Mouse (Mus musculus): ENCODE results near the gene Gm10354.
"Not testable (repeated sequence)": the region's sequence is repeated elsewhere in the genome, so short reads cannot be mapped to it uniquely, and the experiment has no call there.

The Gm10354 gene

DNA sequence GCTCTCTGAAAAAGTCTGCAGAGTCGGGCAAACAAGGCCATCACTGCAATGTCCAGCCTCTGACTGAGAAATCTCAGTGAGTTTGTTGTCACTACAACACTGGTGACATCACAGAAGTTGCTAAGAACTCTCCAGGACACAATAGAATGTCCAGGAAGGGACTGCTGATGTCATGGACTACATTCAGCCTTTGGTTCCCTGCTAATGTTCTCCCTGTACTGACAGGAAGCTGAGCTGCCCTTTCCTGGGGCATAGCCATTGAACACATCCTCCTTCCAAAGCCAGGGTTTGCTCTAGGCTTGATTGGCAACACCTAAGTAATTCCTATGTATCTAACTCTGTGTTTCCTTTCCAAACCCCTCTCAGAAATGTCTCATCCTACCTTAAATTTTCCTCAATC, at the start of gene Gm10354:
Gene Gm10354, minus strand, starts transcription at position 101 of the 400 bp plus-strand sequence.
- in situ Hi-C loops (cut with MboI, MseI): loop anchor here (5.0 to 10.0 kb wide), 2 partner anchors 53 to 1756 kb away; partner anchors contain the start of gene Gm17019

DNA sequence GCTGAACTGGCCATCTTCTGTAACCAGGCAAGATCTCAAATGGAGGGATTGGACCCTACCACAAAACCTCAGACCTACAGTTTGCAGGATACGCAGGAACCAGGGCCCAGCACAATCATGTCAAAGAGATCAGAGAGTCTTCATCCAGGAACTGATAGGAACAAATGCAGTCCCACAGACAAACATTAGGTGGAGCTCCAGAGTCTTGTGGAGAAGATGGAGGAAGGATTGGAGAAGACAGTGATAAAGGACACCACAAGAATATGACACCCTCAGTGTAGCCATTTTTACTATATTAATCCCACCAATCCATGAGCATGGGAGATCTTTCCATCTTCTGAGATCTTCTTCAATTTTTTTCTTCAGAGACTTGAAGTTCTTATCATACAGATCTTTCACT, 45.6 kb upstream of the Gm10354 start:
- in situ Hi-C loops (cut with MboI, MseI): loop anchor here (5.0 kb wide), 1 partner anchor 448 kb away; no protein-coding TSS in a partner anchor

GRCm38 (mm10) chr5:15020067-15020466, 41.3 kb upstream of the Gm10354 start:
- in situ Hi-C loops (cut with MboI, MseI): loop anchor here (5.0 kb wide), 1 partner anchor 452 kb away; no protein-coding TSS in a partner anchor

GRCm38 (mm10) chr5:15010639-15011582, 32.2 kb upstream of the Gm10354 start:
- in situ Hi-C loops (cut with MboI, MseI): loop anchor here (5.0 kb wide), 2 partner anchors 586 to 626 kb away; no protein-coding TSS in a partner anchor

GRCm38 (mm10) chr5:15006907-15007306, 28.2 kb upstream of the Gm10354 start:
- in situ Hi-C loops (cut with MboI, MseI): loop anchor here (5.0 kb wide), 1 partner anchor 55 kb away; no protein-coding TSS in a partner anchor

- in situ Hi-C loops (cut with MboI, MseI): loop anchor here (5.0 kb wide), 1 partner anchor 54 kb away; no protein-coding TSS in a partner anchor
These were observed 27.6 kb upstream of the Gm10354 start for GRCm38 (mm10) chr5:15006288-15006687.

DNA sequence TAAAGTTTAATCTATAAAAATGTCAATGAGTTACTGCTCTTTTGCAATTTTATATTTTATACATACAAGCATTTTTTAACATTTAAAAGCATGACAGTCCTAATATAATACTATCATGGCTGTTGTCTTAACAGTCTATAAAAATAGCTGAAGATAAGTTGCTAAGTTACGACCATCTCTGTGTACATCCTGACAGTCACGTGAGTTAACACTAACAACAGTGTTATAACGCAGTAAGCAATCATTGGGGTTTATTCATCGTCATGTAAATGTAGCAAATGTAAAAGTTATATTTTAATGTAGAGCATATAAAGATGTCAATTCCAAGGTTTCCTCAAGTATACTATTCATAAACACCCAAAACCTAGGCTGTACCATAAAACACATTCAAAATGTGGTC, 26.8 kb upstream of the Gm10354 start:
- in situ Hi-C loops (cut with MboI, MseI): loop anchor here (5.0 kb wide), 1 partner anchor 53 kb away; no protein-coding TSS in a partner anchor

DNA sequence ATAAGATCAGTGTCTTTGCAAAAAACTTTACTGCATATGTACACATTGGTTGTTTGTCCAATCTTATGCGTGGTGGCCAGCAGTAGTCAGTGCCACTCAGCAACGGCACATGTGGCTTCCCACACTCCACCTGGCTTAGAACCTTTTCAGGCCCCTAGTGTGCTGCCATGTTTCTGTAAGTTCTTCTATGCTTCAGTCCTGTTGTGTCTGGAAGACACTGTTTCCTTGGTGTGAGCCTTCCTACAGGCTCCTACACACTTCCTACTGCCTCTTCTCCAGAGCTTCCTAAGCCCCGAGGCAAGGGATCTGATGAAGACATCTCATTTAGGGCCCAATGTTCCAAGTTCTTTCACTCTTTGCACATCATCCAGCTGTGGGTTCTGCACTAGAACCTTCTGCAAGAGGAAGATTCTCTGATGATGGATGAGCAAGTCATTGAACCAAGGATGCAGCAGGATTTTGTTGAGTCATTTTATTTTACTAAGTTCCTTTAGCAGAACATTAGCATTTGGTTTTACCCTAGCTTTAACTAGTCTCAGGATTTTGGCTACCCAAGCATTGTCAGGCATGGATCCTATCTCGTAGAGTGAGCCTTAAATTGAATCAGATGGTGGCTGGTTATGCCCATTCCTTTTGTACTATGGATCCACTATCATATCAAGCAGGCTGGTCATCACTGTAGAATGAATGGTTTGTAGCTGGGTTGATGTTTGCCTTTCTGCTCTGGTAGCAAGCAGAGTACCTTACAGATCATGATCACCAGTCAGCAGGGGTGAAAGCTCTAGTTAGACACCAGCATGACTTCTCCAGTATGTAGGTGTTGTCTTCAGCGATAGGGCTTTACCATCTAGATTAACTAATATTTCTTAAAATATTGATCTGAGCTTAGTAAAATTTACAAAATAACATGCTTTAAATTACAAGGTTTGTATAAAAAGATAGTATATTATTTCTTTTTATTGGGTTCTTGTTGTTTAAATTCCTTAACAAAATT, 26.1 kb upstream of the Gm10354 start:
- in situ Hi-C loops (cut with MboI, MseI): loop anchor here (5.0 kb wide), 1 partner anchor 53 kb away; no protein-coding TSS in a partner anchor

DNA sequence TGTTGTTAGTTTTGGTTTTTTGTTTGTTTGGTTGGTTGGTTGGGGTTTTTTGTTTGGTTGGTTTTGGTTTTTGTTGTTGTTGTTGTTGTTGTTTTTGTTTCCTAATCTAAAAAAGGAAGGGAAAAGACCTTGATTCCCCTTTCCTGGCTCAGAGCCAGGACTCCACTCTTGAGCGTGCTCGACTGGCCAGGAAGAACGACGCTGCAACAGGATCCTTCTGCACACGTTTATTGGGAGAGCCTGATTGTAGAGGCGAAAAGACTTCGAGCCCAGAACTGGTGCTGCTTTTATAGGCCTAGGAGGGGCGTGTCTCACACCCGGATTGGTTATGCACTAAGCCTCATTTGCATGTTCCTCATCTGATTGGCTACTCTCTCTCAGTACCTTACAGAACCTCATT, 19.3 kb upstream of the Gm10354 start:
- in situ Hi-C loops (cut with MboI, MseI): loop anchor here (5.0 to 10.0 kb wide), 2 partner anchors 57 to 679 kb away; no protein-coding TSS in a partner anchor

- in situ Hi-C loops (cut with MboI, MseI): loop anchor here (5.0 to 10.0 kb wide), 2 partner anchors 57 to 680 kb away; no protein-coding TSS in a partner anchor
These were observed 18.8 kb upstream of the Gm10354 start for GRCm38 (mm10) chr5:14997556-14997955.

- in situ Hi-C loops (cut with MboI, MseI): loop anchor here (5.0 to 10.0 kb wide), 2 partner anchors 58 to 681 kb away; no protein-coding TSS in a partner anchor
These were observed 18.0 kb upstream of the Gm10354 start for GRCm38 (mm10) chr5:14996670-14997249.

DNA sequence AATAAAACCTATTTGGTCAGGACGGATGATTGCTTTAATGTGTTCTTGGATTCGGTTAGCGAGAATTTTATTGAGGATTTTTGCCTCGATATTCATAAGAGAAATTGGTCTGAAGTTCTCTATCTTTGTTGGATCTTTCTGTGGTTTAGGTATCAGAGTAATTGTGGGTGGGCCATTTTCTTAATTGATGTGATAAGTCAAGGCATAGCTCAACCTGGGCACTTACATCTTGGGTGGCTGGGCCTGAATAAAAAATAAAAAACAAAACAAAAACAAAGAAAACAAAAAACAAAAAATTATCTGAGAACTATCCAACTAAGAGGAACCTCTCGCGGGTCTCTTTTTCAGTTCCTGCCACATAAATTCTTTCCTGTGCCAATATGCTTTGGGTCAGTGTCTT, 15.4 kb upstream of the Gm10354 start:
- in situ Hi-C loops (cut with MboI, MseI): loop anchor here (10.0 kb wide), 1 partner anchor 61 kb away; no protein-coding TSS in a partner anchor

- in situ Hi-C loops (cut with MboI, MseI): loop anchor here (10.0 kb wide), 1 partner anchor 64 kb away; no protein-coding TSS in a partner anchor
These were observed 11.8 kb upstream of the Gm10354 start for GRCm38 (mm10) chr5:14990375-14991158.

DNA sequence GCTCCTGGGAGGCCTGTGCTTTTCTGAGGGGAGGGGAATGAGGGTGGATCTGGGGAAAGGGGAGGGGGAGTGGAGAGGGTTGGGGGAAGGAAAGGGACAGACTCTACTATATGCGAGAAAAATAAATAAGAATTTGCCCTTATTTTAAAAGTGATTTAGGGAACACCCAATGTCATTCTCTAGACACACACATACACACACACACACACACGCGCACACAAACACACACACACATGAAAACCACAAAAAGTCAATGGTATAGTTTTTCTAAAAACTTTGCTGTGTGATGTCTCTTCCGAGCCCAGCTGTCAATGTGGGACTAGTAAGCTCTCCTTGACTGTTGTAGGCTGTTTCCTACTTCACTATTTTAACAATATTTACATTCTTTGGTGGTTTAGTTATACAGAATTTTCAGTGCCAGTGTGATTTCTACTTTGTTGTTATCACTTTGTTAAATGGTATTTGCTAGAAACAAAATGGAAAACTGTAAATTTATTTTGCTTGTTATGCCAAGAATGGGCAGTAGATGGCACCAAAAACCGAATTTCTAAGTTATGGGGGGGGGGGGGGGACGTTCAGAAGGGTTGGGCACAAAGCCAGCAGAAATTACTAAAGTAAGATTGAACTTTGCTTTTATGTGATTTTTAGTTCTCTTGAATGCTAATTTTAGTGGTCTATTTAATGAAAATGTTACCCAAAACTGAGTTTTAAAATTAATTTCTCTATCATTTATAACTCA, 8.1 kb upstream of the Gm10354 start:
- in situ Hi-C loops (cut with MboI, MseI): not testable (repeated sequence)

- in situ Hi-C loops (cut with MboI, MseI): loop anchor here (5.0 to 10.0 kb wide), 2 partner anchors 55 to 1757 kb away; partner anchors contain the start of gene Gm17019
These were observed 1.4 kb downstream of the Gm10354 start for GRCm38 (mm10) chr5:14977368-14977767.

- in situ Hi-C loops (cut with MboI, MseI): loop anchor here (5.0 to 10.0 kb wide), 2 partner anchors 57 to 1760 kb away; partner anchors contain the start of gene Gm17019
These were observed 3.4 kb downstream of the Gm10354 start for GRCm38 (mm10) chr5:14975294-14975693.

DNA sequence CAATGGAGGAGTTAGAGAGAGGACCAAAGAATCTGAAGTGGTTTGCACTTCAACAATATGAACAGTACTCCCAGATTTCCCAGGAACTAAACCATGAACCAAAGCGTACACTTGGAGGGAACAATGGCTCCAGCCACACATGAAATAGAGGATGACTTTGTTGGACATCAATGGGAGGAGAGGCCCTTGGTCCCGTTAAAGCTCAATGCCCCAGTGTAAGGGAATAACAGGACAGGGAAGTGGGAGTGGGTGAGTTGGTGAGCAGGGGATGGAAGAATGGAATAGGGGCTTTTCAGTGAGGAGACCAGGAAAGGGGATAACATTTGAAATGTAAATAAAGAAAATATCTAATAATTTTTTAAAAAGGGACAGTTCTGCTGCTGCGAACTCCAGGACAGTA, 5.9 kb downstream of the Gm10354 start:
- in situ Hi-C loops (cut with MboI, MseI): loop anchor here (5.0 to 10.0 kb wide), 2 partner anchors 499 to 1762 kb away; no protein-coding TSS in a partner anchor

GRCm38 (mm10) chr5:14963821-14964220, 14.9 kb downstream of the Gm10354 start:
- in situ Hi-C loops (cut with MboI, MseI): loop anchor here (5.0 kb wide), 2 partner anchors 37 to 678 kb away; no protein-coding TSS in a partner anchor
